Mouse (Mus musculus) neural tube, embryonic 14.5 days (tissue): Measurements from ENCODE around the gene Top3a. TPM values are rescaled to one million over a fixed set of nuclear protein-coding genes. Genes with fewer than 3 reads are reported as not detected.
A peak's percentile ranks its signal among the peaks of the same experiment; 100 is the strongest.

Source experiments
- ATAC-seq: fragments of 200-750 bp; cut with Nextera tagmentation; 2 replicates; pipeline ENCODE4 v1.8.0; 2017; ENCODE audit warnings: low read depth, mild to moderate bottlenecking, moderate TSS enrichment, moderate library complexity
- H3K27ac ChIP-seq: fragments of 300-500 bp; sonication (generic); 2 replicates; pipeline ENCODE4 v1.5.1; 2014; ENCODE audit warnings: low read depth, mild to moderate bottlenecking, control low read depth, low read length, moderate library complexity, mixed read lengths
- H3K27me3 ChIP-seq: fragments of 300-500 bp; sonication (generic); 2 replicates; pipeline ENCODE4 v1.6.1; 2014; ENCODE audit warnings: low read length; ENCODE audit not compliant: control insufficient read depth, insufficient read depth
- H3K36me3 ChIP-seq: fragments of 300-500 bp; sonication (generic); 2 replicates; pipeline ENCODE4 v1.6.1; 2014; ENCODE audit warnings: low read length, mixed read lengths; ENCODE audit not compliant: control insufficient read depth, insufficient read depth
- H3K4me1 ChIP-seq: fragments of 300-500 bp; sonication (generic); 2 replicates; pipeline ENCODE4 v1.6.1; 2014; ENCODE audit warnings: low read length; ENCODE audit not compliant: control insufficient read depth, insufficient read depth
- H3K4me2 ChIP-seq: fragments of 300-500 bp; sonication (generic); 2 replicates; pipeline ENCODE4 v1.6.1; 2014; ENCODE audit warnings: mild to moderate bottlenecking, low read depth, low read length, control low read depth
- H3K4me3 ChIP-seq: fragments of 300-500 bp; sonication (generic); 2 replicates; pipeline ENCODE4 v1.5.1; 2014; ENCODE audit warnings: low read depth, low read length, control low read depth, mixed read lengths
- H3K9ac ChIP-seq: fragments of 300-500 bp; sonication (generic); replicated peaks from 2 replicates; pipeline ENCODE4 v1.6.1; 2014; ENCODE audit warnings: low read depth, mild to moderate bottlenecking, control low read depth, low read length, mixed read lengths
- H3K9me3 ChIP-seq: fragments of 300-500 bp; sonication (generic); 2 replicates; pipeline ENCODE4 v1.6.1; 2016; ENCODE audit warnings: low read length; ENCODE audit not compliant: control insufficient read depth
- WGBS: fragments of 180-500 bp; shearing (Covaris S2); extraction: QIAGEN DNeasy Blood & Tissue Kit; methylation state at CpG from one replicate; pipeline ENCODE4 v1.1.7; 2014; 5-methylcytosine and 5-hydroxymethylcytosine counted together
- microRNA-seq: library from miRNA; unstranded; fragments of <30 nt; microRNA quantifications from one replicate; pipeline ENCODE4, GENCODE M21; 2016
- polyA plus RNA-seq: library from polyadenylated mRNA; unstranded; fragments of >200 nt; fragmentation: Nextera tagmentation; extraction: Ambion mirVana; gene quantifications from 2 replicates; pipeline ENCODE4 v1.2.1, GENCODE M21; 2014

The Top3a gene
- polyA plus RNA-seq, 1 experiment from 2014 or later: 6.5 TPM

GRCm38 (mm10) chr11:60701611-60702010, 75.6 kb downstream of the Top3a start:
- Histone ChIP-seq H3K4me1 (peaks cover 35% of the 10 kb centered on the region), H3K27me3 (no peaks in the 10 kb centered on the region), H3K36me3 (peaks cover 17% of the 10 kb centered on the region), H3K4me2 (peak overlapping the region; percentile 18; the same call in 1 of the 2 replicates), H3K9me3 (no peaks in the 10 kb centered on the region), H3K27ac (no peak overlapping the region), H3K9ac (no peak overlapping the region), H3K4me3 (no peak overlapping the region)
- no peak for ATAC-seq
- 83% methylated on average over 2 of the region's 4 CpGs for WGBS

GRCm38 (mm10) chr11:60700320-60701185, 76.6 kb downstream of the Top3a start:
- Histone ChIP-seq H3K4me2 (peak overlapping the region; percentile 93), H3K9me3 (no peaks in the 10 kb centered on the region), H3K9ac (peak overlapping the region; percentile 86), H3K4me1 (peaks cover 35% of the 10 kb centered on the region), H3K27ac (peak overlapping the region; percentile 87; the same call in 1 of the 2 replicates), H3K27me3 (no peaks in the 10 kb centered on the region), H3K4me3 (peak overlapping the region; percentile 86), H3K36me3 (peaks cover 7% of the 10 kb centered on the region; the same call in 1 of the 2 replicates)
- WGBS: 22% methylated on average over 12 of the region's 12 CpGs
- no peak; the same call in 1 of the 2 replicates for ATAC-seq

- Histone ChIP-seq H3K4me2 (peak within 1 kb of the TSS; percentile 93), H3K4me1 (peaks cover 35% of the 10 kb centered on the region), H3K9ac (peak within 1 kb of the TSS; percentile 86), H3K9me3 (no peaks in the 10 kb centered on the region), H3K36me3 (0 out of 2 replicates have a peak, but pooled peaks cover under 1% of the 10 kb centered on the region), H3K4me3 (peak within 1 kb of the TSS; percentile 86), H3K27ac (peak within 1 kb of the TSS; percentile 87), H3K27me3 (no peaks in the 10 kb centered on the region)
- ATAC-seq: peak; percentile 90
- under 1% methylated on average over 47 of the region's 73 CpGs for WGBS
Observed at GRCm38 (mm10) chr11:60699524-60700075, 77.6 kb downstream of the Top3a start, which contains the start of gene Llgl1. Llgl1 (plus strand) TSS chr11:60699723.

GRCm38 (mm10) chr11:60698806-60699523, 78.2 kb downstream of the Top3a start:
- peaks cover 35% of the 10 kb centered on the region for H3K4me1 ChIP-seq
- H3K4me2 ChIP-seq: peak overlapping the region; percentile 58
- H3K9me3 ChIP-seq: no peaks in the 10 kb centered on the region
- no peaks in the 10 kb centered on the region for H3K27me3 ChIP-seq
- peak overlapping the region; percentile 86 for H3K4me3 ChIP-seq
- 1% methylated on average over 22 of the region's 22 CpGs for WGBS
- ATAC-seq: peak; percentile 33
- peak overlapping the region; percentile 87 for H3K27ac ChIP-seq
- H3K9ac ChIP-seq: peak overlapping the region; percentile 86
- H3K36me3 ChIP-seq: no peaks in the 10 kb centered on the region

GRCm38 (mm10) chr11:60697561-60697960, 79.6 kb downstream of the Top3a start:
- no peak overlapping the region for H3K4me2 ChIP-seq
- H3K4me1 ChIP-seq: peaks cover 22% of the 10 kb centered on the region
- H3K9ac ChIP-seq: no peak overlapping the region
- no peak for ATAC-seq
- H3K4me3 ChIP-seq: no peak overlapping the region
- no peaks in the 10 kb centered on the region for H3K27me3 ChIP-seq
- no peak overlapping the region for H3K27ac ChIP-seq
- H3K9me3 ChIP-seq: no peaks in the 10 kb centered on the region
- 76% methylated on average over 2 of the region's 2 CpGs for WGBS
- no peaks in the 10 kb centered on the region for H3K36me3 ChIP-seq

GRCm38 (mm10) chr11:60696165-60696564, 81.0 kb downstream of the Top3a start:
- 69% methylated on average over 1 of the region's 1 CpGs for WGBS
- Histone ChIP-seq H3K9ac (no peak overlapping the region), H3K4me3 (no peak overlapping the region), H3K4me2 (no peak overlapping the region), H3K9me3 (no peaks in the 10 kb centered on the region), H3K27me3 (no peaks in the 10 kb centered on the region), H3K27ac (no peak overlapping the region), H3K36me3 (no peaks in the 10 kb centered on the region), H3K4me1 (peaks cover 13% of the 10 kb centered on the region)
- ATAC-seq: no peak

Small RNAs within 50 kb of the gene (microRNA-seq; reads per million reads assigned to microRNA genes)
- 0.85 reads per million for gene Mir5100

Other genes starting within 250 kb of the Top3a start
- 17.0 and 19.9 TPM in 2 replicates for gene Alkbh5, start 241.0 kb downstream of the Top3a start, polyA plus RNA-seq
- 35.6 and 42.8 TPM in 2 replicates for gene Llgl1, start 77.6 kb downstream of the Top3a start, polyA plus RNA-seq
- gene Flii, start 50.1 kb downstream of the Top3a start, polyA plus RNA-seq: 52.9 and 62.7 TPM in 2 replicates
- gene Mief2, start 49.0 kb downstream of the Top3a start, polyA plus RNA-seq: 23.1 and 25.6 TPM in 2 replicates
- 8.0 and 8.3 TPM in 2 replicates for gene Smcr8, start 159 bp upstream of the Top3a start, polyA plus RNA-seq
- gene Shmt1, start 34.4 kb upstream of the Top3a start, polyA plus RNA-seq: 4.7 and 5.1 TPM in 2 replicates
- 33.2 and 34.6 TPM in 2 replicates for gene Dhrs7b, start 53.3 kb upstream of the Top3a start, polyA plus RNA-seq
- gene Tmem11, start 101.9 kb upstream of the Top3a start, polyA plus RNA-seq: 61.2 and 62.8 TPM in 2 replicates
- 29.0 and 33.1 TPM in 2 replicates for gene Natd1, start 137.4 kb upstream of the Top3a start, polyA plus RNA-seq
- gene Map2k3, start 154.7 kb upstream of the Top3a start, polyA plus RNA-seq: 22.5 and 28.9 TPM in 2 replicates
- gene Kcnj12, start 245.2 kb upstream of the Top3a start, polyA plus RNA-seq: 2.7 and 4.1 TPM in 2 replicates